Mouse (Mus musculus): ENCODE results near the gene Dock11. TPM values are rescaled to one million over a fixed set of nuclear protein-coding genes. Genes with fewer than 3 reads are reported as not detected.
A peak's percentile ranks its signal among the peaks of the same experiment; 100 is the strongest.

The Dock11 gene
- polyA plus RNA-seq, 1 experiment from 2014 or later, result 23.4 TPM

DNA sequence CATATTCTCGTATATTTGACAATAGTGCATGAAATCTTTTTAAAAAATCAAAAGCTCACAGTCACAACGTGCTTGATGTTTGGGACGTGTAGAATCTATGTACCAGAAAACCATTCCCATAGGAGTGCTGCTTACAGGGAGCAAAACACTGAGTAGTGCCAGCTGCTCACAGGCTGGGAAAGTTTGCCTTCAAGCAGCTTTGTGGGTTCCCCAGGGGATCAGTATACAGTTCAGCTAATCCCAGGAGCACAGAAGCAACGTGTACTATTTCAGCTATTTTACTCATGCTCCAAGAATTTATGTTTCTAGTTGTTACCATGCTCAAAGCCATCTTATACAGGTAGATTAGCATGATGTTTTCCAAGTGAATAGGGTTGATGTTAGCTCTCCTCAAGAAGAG is 157.1 kb downstream of the Dock11 start:
- H3K27me3 ChIP-seq, result no peaks in the 10 kb centered on the region
- H3K9ac ChIP-seq (replicated peaks), result no peak overlapping the region
- no peak overlapping the region for H3K4me3 ChIP-seq
- no peak overlapping the region for H3K27ac ChIP-seq (replicated peaks)
- no peaks in the 10 kb centered on the region for H3K36me3 ChIP-seq
- H3K4me1 ChIP-seq, result no peaks in the 10 kb centered on the region
- WGBS, result 66% methylated on average over 4 of the region's 4 CpGs
- ATAC-seq (ENCODE audit: low FRiP score, low read depth), result no peak
- no peaks in the 10 kb centered on the region for H3K9me3 ChIP-seq
- no peak overlapping the region for H3K4me2 ChIP-seq (replicated peaks)

DNA sequence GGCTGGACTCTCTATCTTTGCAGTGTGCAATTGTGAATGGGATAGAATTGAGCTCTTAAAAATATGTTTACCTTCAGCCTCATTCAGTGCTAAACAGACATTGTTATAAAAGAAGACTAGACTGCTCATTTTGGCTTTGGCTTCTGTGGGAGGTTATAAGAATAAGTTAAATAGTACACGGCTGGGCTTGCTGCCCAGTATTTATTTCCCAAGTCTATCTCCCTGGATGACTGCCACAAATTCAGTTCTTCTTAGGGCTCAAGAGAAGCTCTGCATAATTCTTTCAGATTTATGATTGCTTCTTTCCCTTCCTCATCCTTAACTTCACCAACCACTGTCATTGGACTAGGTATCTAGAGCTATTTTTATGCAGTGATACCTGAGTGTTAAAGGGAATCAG is 158.8 kb downstream of the Dock11 start:
- no peak overlapping the region for H3K9ac ChIP-seq (replicated peaks)
- H3K36me3 ChIP-seq, result no peaks in the 10 kb centered on the region
- no peak overlapping the region for H3K4me3 ChIP-seq
- no peaks in the 10 kb centered on the region for H3K9me3 ChIP-seq
- H3K4me1 ChIP-seq, result no peaks in the 10 kb centered on the region
- no peak overlapping the region for H3K27ac ChIP-seq (replicated peaks)
- no peak for ATAC-seq (ENCODE audit: low FRiP score, low read depth)
- no peak overlapping the region for H3K4me2 ChIP-seq (replicated peaks)
- 93% methylated on average over 1 of the region's 1 CpGs for WGBS
- no peaks in the 10 kb centered on the region for H3K27me3 ChIP-seq

DNA sequence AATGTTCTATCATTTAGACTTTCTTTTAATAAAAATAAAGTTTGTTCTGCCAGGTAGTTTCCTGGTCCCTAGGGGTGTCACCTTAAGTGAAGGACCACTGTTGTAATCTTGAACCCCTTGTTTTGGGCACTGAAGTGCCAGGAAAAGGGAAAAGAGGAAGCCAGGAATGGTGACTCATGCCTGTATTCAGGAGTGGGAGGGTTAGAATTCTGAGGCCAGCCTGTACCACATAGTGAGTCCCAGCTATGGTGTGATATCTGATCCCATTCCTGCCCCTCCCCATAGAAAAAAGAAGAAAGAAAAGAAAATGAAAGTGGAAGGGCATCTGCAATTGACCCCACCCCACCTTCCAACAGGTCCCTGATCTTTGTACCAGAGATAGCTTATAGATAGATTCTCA is 161.7 kb downstream of the Dock11 start:
- H3K9me3 ChIP-seq, result no peaks in the 10 kb centered on the region
- no peaks in the 10 kb centered on the region for H3K27me3 ChIP-seq
- ATAC-seq (ENCODE audit: low FRiP score, low read depth), result no peak
- H3K4me2 ChIP-seq (replicated peaks), result no peak overlapping the region
- no peak overlapping the region for H3K4me3 ChIP-seq
- H3K4me1 ChIP-seq, result no peaks in the 10 kb centered on the region
- no peak overlapping the region for H3K9ac ChIP-seq (replicated peaks)
- no peak overlapping the region for H3K27ac ChIP-seq (replicated peaks)
- H3K36me3 ChIP-seq, result no peaks in the 10 kb centered on the region

DNA sequence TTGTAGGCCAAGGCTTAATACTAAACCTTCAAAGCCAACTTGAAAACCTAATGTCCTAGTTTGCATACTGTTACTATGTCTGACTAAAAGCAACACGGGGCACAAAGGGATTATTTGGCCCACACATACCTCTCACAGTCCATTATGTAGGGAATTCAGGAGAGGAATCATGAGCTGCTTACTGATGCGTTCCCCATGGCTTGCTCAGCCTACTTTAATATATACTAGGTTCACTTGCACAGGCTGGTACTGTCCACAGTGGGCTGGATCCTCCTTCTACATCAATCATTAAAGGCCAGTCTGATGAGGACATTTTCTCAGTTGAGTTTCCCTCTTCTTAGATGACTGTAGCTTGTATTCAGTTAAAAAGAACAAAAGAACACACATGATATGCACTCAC is 185.4 kb downstream of the Dock11 start:
- no peak overlapping the region for H3K4me3 ChIP-seq
- ATAC-seq (ENCODE audit: low FRiP score, low read depth), result peak; percentile 83
- 48% methylated on average over 2 of the region's 2 CpGs for WGBS

DNA sequence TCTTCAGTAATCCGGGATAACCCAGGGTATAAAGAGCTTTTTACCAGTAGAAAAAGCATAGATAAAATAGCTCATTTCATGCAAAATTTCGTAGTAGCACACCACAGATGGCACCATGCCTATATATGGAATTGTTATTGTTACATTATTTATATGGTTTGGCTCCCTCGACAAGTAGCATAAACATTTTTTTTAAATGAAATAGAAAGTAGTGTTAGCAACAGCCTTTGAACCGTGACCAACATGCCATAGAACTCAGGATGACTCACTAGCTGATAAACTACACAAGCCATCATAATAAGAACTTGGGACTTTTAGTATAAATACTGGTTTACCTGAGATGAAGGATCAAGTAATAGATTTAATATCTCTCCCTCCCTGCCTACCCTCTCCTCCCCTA is 188.5 kb downstream of the Dock11 start:
- H3K27ac ChIP-seq (replicated peaks), result no peak overlapping the region
- no peaks in the 10 kb centered on the region for H3K4me1 ChIP-seq
- H3K9me3 ChIP-seq, result no peaks in the 10 kb centered on the region
- no peaks in the 10 kb centered on the region for H3K27me3 ChIP-seq
- no peak overlapping the region for H3K4me3 ChIP-seq
- ATAC-seq (ENCODE audit: low FRiP score, low read depth), result no peak
- H3K4me2 ChIP-seq (replicated peaks), result no peak overlapping the region
- H3K9ac ChIP-seq (replicated peaks), result no peak overlapping the region
- 73% methylated on average over 4 of the region's 4 CpGs for WGBS
- no peaks in the 10 kb centered on the region for H3K36me3 ChIP-seq

More for the DNA sequence above, 185.4 kb downstream of the Dock11 start:
- no peak overlapping the region for H3K4me2 ChIP-seq (replicated peaks)
- no peaks in the 10 kb centered on the region for H3K36me3 ChIP-seq
- H3K4me1 ChIP-seq, result no peaks in the 10 kb centered on the region
- no peak overlapping the region for H3K27ac ChIP-seq (replicated peaks)
- H3K27me3 ChIP-seq, result no peaks in the 10 kb centered on the region
- H3K9ac ChIP-seq (replicated peaks), result no peak overlapping the region
- no peaks in the 10 kb centered on the region for H3K9me3 ChIP-seq

DNA sequence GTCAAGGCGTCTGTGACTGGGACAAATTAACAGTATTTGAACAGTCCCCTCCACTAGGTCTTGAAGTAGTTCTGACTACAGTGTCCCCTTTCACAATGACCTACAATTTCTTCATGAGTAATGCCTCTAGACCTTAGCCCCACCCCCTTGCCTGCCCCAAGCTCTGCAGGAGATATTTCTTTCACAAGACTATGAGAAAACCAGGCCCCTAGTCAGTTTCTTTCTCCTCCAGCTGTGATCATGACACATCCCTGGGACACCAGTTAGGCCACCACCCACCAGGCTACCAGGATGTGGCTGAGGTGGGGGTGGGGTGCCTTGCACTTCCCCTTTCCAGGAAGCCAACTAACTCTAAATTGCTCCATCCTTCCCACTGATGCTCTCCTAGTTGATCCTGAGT is 194.3 kb downstream of the Dock11 start:
- WGBS, result 90% methylated on average over 1 of the region's 1 CpGs
- Histone ChIP-seq H3K4me2 (replicated peaks) (no peak overlapping the region), H3K4me1 (no peaks in the 10 kb centered on the region), H3K36me3 (no peaks in the 10 kb centered on the region), H3K4me3 (no peak overlapping the region), H3K27me3 (no peaks in the 10 kb centered on the region), H3K27ac (replicated peaks) (no peak overlapping the region), H3K9ac (replicated peaks) (no peak overlapping the region), H3K9me3 (no peaks in the 10 kb centered on the region)
- no peak for ATAC-seq (ENCODE audit: low FRiP score, low read depth)

DNA sequence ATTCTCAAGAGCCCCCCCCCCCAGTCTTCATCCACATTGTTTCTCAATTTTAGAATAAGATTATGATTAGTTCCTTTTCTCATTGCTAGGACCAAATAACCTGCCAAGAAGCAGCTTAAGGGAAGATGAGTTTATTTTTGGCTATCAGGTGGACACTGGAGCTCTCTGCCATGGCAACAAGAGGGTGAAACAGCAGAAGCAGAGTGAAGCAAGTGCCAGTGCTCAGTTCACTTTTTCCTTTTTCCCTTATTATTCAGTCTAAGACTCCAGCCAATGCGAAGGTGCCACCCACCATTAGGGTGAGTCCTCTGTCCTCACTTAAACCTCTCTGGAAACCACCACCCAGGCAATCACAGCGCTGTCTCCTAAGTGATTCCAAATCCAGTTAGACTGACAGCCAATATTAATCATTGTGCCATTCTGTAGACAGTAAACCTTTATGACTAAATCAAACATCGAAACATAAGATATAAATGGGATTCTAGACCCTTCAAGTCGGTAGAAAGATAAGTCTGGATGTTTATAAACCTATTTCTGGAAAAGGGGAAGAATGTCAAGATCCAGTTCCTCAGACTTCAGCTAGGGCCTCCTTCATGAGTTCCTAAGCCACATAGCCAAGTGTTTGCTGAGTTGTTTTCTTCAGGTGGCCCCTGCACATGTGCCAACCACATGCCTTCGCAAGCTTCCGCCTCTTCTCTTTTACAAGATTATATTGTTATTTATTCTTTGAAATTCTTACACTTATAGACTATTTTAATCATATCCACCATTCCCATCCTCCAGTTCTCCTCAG is 200.0 kb downstream of the Dock11 start:
- WGBS, result 87% methylated on average over 6 of the region's 6 CpGs
- H3K4me2 ChIP-seq (replicated peaks), result no peak overlapping the region
- H3K4me1 ChIP-seq, result no peaks in the 10 kb centered on the region
- H3K9ac ChIP-seq (replicated peaks), result no peak overlapping the region
- H3K9me3 ChIP-seq, result no peaks in the 10 kb centered on the region
- H3K36me3 ChIP-seq, result no peaks in the 10 kb centered on the region
- no peak overlapping the region for H3K4me3 ChIP-seq
- no peak for ATAC-seq (ENCODE audit: low FRiP score, low read depth)
- H3K27me3 ChIP-seq, result no peaks in the 10 kb centered on the region
- no peak overlapping the region for H3K27ac ChIP-seq (replicated peaks)

DNA sequence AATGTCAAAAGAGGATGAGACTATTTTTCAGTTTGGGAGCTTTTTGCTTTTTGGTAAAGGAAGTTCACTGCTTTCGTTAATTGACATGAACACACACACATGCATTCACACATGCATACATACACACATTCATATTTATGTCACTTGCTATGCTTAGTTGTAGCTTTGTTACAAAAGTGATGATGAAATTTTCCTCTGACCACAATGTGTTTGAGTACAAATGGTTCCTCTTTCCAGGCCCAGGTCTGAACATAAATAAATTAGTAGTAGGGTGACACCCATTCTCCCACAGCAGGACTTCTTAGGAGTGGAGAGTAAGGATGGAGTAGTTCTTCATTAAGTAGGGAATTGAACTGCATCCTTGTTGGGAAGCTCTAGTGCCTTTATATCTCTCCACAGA is 212.3 kb downstream of the Dock11 start:
- Histone ChIP-seq H3K9me3 (no peaks in the 10 kb centered on the region), H3K27me3 (no peaks in the 10 kb centered on the region), H3K4me3 (no peak overlapping the region), H3K4me2 (replicated peaks) (no peak overlapping the region), H3K4me1 (no peaks in the 10 kb centered on the region), H3K9ac (replicated peaks) (no peak overlapping the region), H3K27ac (replicated peaks) (no peak overlapping the region), H3K36me3 (no peaks in the 10 kb centered on the region)
- 92% methylated on average over 1 of the region's 1 CpGs for WGBS
- no peak for ATAC-seq (ENCODE audit: low FRiP score, low read depth)

DNA sequence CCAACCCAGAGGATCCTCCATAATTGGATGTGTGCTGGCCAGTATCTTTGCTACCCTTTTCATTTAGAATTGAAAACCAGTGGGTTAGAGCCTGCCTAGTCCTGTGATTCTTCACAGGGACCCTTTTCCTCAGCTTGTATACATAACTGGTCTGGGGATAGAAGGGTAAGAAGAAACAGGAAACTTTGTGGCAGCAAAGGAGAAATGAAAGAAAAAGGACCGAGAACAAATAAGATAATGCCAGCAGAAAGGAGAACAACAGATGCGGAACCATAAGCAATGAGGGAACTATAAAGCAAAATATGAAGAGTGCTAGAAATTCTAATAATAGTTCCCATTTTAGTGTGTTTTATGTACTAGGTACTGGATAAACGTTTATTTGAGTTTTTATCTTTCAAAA is 212.7 kb downstream of the Dock11 start:
- no peak for ATAC-seq (ENCODE audit: low FRiP score, low read depth)
- 83% methylated on average over 3 of the region's 3 CpGs for WGBS

DNA sequence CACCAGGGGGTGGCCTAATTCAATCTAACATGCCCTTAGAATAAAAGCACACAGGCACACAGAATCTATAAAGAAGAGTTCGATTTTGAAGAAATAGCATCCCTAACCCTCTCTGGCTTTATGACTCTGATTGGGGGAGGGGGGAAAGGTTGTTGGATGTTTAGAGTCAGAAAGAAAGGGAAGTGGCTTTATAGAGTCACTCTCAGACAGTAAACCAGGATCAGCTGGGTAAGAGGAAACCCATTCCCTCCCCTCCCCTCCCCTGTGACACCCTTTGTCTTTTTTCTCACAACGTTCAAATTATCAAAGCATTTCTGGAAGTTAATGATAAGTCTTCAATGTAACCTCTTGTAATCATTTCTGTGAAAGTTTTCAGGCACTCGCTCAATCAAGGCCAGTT is 220.0 kb downstream of the Dock11 start:
- Histone ChIP-seq H3K27ac (replicated peaks) (no peak overlapping the region), H3K4me1 (no peaks in the 10 kb centered on the region), H3K9me3 (no peaks in the 10 kb centered on the region), H3K9ac (replicated peaks) (no peak overlapping the region), H3K27me3 (peaks cover 4% of the 10 kb centered on the region; the same call in 1 of the 2 replicates), H3K4me3 (no peak overlapping the region), H3K36me3 (no peaks in the 10 kb centered on the region), H3K4me2 (replicated peaks) (no peak overlapping the region)
- ATAC-seq (ENCODE audit: low FRiP score, low read depth), result no peak
- 65% methylated on average over 3 of the region's 3 CpGs for WGBS

More for the DNA sequence above, 212.7 kb downstream of the Dock11 start:
- no peaks in the 10 kb centered on the region for H3K4me1 ChIP-seq
- no peaks in the 10 kb centered on the region for H3K9me3 ChIP-seq
- H3K4me2 ChIP-seq (replicated peaks), result no peak overlapping the region
- no peaks in the 10 kb centered on the region for H3K27me3 ChIP-seq
- no peak overlapping the region for H3K4me3 ChIP-seq
- H3K9ac ChIP-seq (replicated peaks), result no peak overlapping the region
- no peak overlapping the region for H3K27ac ChIP-seq (replicated peaks)
- H3K36me3 ChIP-seq, result no peaks in the 10 kb centered on the region

DNA sequence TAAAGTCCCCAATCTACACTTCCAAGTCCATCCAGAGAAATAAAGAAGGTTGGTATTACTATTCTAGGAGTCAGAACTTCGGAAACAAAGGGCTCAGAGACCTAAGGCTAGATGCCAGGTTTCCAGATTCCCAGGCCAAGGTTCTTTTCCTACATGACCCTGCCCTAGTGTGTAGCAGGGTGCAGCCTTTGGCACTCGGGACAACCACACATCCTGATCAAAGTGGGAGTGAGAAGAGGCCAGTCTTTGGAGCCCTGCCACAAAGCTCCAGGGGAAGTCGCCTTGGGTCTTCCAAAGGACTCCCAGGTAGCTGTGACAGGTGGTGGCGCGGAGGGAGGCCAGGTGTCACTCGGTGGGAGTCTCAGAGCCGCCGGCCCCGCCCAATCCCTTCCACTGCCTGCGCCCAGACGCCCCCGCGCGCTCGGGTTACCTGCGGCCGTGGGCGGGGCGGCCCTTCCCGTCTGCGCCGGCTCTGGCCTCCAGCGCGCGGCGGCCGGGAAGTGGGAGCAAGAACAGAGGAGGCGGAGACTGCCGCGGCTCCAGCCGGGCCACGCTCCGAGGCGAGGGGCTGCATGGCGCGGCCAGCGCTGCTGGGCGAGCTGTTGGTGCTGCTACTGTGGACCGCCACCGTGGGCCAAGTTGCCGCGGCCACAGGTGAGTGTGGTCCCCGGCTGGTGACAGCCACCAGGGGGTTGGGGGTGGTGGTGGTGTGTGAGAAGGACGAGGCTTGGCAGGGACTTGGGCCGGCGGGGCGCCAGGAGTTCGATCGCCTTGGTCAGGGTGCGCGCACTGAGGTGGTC is 223.2 kb downstream of the Dock11 start, which contains the start of gene Il13ra1:
Il13ra1 (plus strand) TSS at position 489 of the 800 bp plus-strand sequence.
- peak; percentile 84 for ATAC-seq (ENCODE audit: low FRiP score, low read depth)
- 22% methylated on average over 47 of the region's 51 CpGs for WGBS
- Histone ChIP-seq H3K4me2 (replicated peaks) (peak within 1 kb of the TSS; percentile 71), H3K9ac (replicated peaks) (peak within 1 kb of the TSS; percentile 37; the same call in 1 of the 2 replicates), H3K27ac (replicated peaks) (no peak within 1 kb of the TSS), H3K27me3 (peaks cover 4% of the 10 kb centered on the region; the same call in 1 of the 2 replicates), H3K9me3 (no peaks in the 10 kb centered on the region), H3K4me3 (peak within 1 kb of the TSS; percentile 48), H3K36me3 (no peaks in the 10 kb centered on the region), H3K4me1 (no peaks in the 10 kb centered on the region)

DNA sequence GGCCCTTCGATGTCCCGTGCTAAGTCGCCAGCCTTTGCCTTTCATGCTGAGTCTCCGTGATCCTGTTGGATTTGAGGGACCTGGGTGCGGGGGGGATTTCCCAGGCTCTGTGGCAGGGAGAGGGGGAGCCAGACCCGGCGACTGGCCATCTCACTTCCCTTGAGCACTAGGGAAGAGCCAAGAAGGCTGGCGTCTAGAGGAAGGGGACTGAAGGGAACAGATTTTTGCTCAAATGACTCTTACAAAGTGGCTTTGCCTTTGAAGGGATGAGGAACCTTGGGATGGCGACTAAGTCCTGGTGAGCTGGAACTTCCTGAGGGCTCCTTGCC is 223.8 kb downstream of the Dock11 start:
- H3K4me1 ChIP-seq, result no peaks in the 10 kb centered on the region
- 28% methylated on average over 9 of the region's 9 CpGs for WGBS
- peak overlapping the region; percentile 71 for H3K4me2 ChIP-seq (replicated peaks)
- peaks cover 4% of the 10 kb centered on the region; the same call in 1 of the 2 replicates for H3K27me3 ChIP-seq
- no peaks in the 10 kb centered on the region for H3K36me3 ChIP-seq
- H3K27ac ChIP-seq (replicated peaks), result no peak overlapping the region
- ATAC-seq (ENCODE audit: low FRiP score, low read depth), result no peak; the same call in 1 of the 2 replicates
- peak overlapping the region; percentile 48 for H3K4me3 ChIP-seq
- no peaks in the 10 kb centered on the region for H3K9me3 ChIP-seq
- peak overlapping the region; percentile 37; the same call in 1 of the 2 replicates for H3K9ac ChIP-seq (replicated peaks)
